Mouse (Mus musculus): ENCODE measurements at regions not wholly inside any gene's neighbourhood (a gene's known extent, or its start where the extent isn't known, plus 50 kb on each side); places are given as distances from the start of the nearest gene placed in this dataset.

DNA sequence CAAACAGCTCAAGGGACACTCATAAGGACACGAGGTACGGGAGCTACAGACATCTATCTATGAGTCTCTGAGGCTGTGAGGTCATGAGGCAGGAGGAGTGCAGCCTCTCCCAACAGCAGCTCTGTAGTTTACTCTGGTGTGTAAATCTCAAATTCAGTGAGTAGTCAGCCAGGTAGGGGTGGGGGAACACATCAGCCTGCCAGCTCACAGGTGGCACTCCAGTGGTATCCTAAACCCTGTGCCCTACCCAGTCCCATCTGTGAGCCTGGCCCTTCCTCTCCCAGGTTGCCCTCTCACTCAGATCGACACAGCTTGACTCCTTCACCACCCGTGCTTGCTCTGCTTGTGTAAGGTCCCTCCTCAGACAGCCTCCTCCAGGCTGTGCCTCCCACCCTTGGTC, 202.2 kb downstream of the Sipa1l2 start:
- no peak for DNase-seq

DNA sequence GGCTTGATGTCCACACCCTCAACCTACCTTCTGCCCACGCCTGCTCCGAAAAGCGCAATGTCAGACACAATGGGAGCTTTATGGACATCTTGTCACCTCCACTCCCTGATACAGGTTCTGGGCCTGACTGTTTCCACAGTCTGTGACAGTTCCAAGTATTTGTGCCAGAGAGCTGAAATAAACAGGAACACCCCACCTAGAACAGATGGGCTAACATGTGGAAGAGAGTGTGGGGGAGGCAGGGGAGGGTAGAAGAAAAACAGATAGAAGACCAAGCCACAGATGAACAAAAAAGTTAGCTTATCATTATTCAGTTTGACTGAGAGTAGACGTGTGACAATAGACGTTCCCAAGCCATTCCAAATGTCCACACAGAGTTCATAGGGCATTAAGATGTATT, 204.6 kb downstream of the Sipa1l2 start:
- no peak for DNase-seq

DNA sequence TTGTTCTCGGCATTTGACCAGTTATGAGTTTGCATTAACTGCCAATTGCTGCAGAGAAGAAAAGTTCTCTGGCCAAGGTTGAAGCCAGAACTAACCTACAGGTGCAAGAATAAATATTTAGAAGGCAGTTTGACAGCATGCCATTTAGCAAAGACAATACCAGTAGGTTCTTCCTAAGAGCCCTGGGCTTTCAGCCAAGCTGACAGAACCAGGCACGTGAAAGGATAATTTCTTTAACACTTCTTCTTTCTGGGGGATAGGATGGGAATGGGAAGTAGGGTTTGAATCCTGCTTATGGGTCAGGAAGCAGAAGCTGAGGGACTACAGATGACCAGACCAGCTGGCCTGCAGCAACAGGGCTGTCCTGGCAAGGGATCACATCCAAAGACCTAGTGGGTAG, 210.2 kb downstream of the Sipa1l2 start:
- DNase-seq: no peak

DNA sequence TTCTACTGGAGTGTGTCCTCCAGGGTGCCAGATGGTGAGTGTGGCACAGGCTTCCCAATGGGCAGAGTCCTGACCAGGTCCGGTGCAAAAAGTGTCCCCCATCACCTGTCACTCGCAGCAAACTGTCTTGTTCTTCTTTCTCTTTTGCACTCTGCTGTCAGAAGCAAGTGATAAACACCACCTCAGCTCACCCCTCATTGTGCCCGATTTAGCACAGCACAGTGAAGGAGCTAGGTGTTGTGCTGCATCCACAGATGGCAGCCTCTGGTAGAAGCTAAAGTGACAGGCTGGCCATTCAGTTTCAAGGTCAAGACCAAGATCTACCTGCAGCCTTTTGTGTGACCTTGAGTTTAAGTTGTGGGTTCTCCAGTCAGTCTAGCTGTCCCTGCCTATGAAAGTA, 211.8 kb downstream of the Sipa1l2 start:
- DNase-seq: no peak

DNA sequence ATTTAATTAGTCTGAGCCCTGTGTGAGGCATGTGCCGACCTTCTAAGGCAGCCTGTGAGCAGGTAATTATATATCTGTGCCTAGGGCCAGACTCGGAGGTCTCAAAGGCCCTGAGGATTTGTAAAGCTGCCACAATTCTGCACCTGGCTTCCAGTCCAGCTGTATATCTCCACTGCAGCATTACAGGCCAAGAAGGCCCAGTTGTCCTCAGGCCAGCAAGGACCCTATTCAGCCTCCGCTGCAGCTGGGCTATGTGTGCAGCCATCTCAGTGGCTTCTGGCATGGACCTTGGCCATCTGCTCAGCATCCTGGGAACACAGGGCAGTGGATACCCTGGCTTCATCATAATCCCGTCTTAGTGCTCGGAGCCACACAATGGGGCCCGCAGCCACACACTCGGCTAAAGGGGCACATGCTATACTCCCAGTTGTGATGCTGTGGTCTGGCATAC, 214.5 kb downstream of the Sipa1l2 start:
- no peak for DNase-seq

DNA sequence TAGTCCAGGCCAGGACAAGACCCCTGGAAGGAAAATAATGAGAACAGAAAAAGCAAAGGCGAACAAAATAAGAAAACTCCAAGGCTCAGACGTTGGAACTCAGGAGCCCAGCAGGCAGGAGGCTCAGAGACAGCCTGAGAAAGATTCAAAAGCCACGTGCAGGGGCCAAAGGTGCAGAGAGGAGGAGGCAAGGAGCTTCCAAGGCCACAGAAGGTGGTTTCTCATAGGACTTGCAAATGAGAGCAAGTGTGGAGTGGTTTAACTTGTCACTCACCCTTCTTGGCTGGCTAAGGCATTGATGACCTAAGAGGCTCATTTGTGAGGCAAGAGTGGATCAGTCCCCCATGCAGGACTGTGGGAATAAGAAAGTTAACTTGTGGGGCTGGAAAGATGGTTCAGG, 217.3 kb downstream of the Sipa1l2 start:
- DNase-seq: peak; percentile 24

DNA sequence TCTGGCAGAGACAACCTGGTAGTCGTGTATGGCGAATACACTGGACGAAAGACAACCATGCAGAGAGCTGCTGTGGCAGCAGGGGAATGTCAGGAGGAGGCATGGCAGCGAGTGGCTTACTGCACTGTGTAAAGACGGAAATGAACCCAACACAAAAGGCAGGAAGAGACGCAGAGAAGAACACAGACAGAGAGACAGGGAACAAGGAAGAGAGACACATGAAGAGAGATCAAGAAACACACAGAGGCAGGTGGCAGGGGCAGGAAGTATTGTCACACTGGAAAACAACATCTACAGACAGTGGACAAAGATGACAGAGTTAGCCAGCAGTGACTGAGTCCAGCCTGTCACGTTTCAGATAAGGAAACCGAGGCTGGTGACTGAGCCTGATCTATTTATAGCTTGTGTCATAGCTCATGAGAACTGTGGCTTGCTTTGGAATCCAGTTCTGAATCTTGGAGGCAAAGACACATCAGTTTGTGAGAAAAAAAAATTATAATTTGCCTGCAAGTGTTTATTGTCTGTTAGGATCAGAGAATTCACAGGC, 218.0 kb downstream of the Sipa1l2 start:
- DNase-seq: peak; percentile 51

DNA sequence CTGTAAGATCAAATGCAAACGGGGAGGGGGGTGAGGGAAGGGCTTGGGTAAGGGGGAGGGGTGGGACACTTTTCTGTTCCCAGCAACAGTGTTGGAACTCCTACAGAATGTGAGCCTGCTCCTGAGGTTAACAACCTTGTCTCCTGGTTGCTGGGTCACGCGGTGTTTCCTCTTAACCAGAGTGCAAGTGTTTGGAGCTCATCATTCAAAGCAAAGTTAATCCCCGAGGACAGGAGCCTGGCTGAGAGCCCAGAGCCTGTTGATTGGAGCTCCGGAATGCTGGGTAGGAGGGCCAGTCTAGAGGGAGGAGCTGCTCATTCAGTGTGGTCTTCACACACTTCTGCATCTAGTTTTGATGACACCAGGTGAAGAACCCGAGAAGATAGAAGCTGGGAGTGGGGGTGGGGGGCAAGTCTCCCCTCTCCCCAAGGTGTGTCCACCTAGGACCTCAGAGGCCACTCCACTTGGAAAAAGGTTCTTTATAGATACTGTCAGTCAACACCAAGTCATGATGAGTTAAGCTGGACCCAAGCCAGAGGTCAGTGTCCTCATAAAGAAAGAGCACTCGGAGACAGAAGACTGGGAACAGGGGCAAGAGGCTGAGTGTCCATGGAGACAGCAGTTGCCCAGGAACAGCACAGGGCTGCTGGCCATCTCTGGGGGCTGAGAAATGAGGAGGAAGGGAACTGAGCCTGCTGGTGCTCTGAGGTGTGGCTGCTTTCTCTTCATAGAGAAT, 220.2 kb downstream of the Sipa1l2 start:
- DNase-seq: no peak

DNA sequence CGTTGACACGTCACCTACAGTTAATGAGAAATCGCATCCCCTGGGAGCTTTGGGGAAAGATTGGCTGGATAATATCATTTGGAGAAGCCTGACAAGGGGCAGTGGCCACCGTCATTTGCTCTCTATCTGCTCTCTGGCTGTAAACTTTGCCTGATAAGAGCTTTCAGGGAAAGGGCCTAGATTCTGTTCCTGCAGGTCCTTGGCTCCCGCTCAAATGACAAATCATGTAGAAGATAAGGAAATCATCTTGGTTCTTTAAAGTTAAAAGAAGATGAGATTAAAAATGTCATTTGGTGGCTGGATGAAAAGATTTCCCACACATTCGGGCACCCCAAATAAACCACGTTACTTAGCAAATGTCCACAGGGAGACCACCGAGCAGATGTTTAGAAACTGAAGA, 223.4 kb downstream of the Sipa1l2 start:
- no peak for DNase-seq

DNA sequence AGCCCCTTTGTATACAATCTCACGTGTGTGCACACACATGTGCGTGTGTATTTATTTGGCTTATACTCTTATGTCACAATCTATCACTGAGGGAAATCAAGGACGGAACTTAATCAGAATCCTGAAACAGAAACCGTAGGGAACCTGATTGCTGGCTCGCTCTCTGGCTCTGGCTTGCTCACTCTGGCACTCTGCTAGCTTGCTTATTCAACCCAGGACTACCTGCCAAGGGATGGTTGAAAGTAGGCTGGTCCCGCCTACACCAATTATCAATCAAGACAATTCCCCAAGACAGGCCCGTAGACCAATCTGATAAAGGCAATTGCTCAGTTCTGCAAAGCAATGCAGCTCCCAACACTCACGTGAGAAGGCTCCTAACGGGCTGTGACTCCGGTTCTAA, 224.0 kb downstream of the Sipa1l2 start:
- no peak for DNase-seq

DNA sequence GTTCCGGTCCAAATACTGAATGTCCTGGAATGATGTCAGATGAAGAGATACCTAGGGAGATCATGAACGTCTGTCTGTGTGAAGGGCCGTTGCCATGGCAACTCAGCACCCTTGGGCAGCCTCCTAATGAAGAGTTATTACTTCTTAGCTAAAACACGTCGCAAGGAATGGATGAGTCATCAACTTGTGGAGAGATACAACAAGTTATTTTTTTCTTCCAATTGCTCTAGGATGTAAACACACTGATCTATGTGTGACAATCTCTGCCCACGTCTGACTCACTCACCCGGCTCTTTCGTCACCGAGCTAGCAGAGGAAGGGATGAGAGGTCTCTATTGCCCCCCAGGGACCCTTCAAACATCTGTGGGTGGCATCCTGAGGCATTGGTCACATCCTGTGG, 225.7 kb downstream of the Sipa1l2 start:
- DNase-seq: no peak

DNA sequence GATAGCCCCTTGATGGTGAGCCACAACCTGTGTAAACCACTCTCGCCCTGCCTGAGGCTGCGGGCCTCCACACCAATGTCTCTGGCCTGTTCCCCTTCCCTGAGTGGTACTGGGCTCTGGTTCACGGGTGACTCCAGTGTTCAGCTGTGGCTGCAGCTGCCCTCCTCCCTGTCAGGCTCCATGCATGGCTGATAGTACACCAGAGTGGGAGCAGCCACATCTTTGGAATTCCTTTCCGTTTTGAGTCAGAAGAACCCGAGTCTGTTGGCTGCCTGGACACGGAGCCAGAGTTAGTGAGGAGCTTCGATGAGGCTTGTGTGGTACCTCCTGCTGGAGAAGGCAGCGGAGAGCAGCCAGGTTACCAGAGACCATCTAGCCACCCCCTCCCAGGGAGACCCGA, 227.1 kb downstream of the Sipa1l2 start:
- no peak for DNase-seq

DNA sequence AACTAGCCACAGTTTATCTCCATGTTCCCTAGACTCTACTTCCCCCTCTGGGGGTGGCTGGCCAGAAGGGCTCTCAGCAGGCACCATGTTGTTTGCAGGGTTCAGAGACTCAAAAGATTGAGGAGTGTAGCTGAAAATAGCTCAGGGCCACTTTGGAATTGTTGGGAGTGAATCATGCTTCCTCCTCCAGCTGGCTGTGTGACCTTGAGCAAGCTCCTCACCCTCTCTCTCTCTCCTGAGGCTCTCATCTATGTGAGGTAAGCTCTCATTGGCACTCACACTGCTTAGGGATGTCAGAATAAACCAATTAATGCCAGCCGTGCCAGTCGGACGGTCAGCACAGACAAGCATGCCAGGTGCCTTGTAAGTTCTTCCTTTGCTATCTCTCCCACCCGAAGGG, 228.0 kb downstream of the Sipa1l2 start:
- DNase-seq: no peak

DNA sequence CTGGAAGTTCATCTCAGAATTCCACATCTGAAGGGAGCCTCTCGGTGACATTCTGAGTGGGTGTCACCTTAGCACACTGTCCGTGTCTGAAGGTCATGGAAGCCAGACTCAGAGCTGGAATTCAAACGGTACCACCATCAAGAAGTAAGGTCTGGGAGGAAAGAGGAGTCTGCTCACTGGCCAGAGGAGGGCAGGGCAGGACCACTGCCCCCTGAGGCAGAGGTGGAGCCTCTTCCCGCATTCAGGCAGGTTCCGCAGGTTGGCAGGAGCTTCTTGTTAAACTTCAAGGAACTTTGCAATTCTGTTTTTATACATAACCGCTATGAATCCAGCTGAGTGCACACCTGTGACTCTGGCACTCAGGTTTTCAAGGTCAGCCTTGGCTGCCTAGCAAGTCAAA, 231.4 kb downstream of the Sipa1l2 start:
- peak; percentile 13 for DNase-seq

DNA sequence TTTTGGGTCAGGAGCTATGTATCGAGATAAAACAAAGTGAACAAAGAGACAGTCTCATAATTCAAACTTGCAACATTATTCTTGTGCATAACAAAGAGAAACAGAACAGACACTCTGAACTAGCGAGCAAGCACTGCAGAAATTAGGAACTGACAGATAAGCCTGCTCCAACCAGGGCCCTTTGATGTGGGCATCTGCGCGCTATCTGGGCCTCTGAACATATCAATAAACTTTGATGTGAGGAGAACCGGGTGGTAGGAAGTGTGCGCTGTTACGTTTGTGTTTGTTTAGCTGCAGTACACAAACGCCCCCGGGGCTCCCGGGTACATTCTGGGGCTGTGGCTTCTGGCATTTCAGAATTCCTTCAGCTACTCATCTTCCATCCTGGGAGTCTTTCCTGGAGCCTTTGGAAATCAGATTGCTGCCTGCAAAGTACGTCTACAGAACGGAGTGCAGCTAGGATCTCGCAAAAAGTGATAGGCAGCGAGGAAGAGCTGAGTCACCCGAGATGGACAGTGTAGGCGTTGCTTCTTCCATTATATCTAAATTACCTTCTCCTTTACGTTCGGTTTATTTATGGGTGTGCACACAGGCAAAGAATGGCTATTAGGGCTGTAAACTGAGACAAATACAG, 232.0 kb downstream of the Sipa1l2 start:
- DNase-seq: peak; percentile 43

DNA sequence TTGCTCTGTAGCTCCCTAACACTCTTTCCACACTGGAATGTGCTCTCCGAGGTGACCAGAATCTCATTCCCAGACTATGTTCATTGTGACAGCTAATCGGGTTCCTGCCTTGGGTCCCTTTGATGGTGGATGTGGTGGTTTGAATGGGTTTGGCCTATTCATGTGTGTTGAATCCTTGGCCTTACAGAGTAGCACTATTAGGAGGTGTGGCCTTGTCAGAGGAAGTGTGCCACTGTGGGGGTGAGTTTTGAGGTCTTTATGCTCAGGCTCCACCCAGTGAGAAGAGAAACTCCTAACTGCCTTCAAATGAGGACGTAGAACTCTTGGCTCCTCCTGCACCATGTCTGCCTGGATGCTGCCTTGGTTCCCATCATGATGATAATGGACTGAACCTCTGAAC, 232.8 kb downstream of the Sipa1l2 start:
- DNase-seq: peak; percentile 22

DNA sequence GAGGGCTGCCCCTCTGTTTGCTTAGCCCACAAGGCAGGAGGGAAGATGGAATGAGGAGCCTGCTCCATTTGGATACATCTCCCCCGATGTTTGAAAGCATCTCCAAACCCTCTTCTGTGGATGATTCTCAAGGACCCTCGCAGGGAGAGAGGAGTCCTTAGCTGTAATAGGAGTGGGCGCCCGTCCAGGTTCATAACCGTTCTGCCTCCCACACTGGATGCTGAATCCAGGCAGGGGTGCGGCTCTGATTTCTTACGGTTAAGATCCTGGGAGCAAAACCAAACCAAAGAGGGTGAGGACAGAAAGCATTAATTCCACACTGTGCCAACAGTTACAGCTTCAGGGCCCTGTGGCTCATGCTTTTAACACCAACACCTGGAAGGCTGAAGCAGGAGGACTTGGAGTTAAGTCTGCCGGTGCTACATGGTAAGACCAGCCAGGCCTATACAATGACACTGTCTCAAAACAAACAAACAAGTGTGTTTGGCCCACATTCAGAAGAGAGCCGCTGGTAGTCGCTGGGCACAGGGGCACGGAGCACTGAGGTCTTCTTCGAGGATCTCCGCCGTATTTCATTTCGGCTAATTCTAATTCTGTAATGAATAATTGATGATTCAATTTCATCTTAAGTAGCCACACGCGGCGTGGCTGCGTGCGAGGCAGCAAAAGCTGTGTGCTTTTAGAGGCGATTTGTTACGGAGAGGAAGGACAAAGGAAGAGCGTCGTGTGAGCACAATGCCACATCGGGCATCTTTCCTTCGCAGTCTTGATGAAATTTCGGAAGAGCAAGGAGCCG, 233.8 kb downstream of the Sipa1l2 start:
- no peak for DNase-seq

DNA sequence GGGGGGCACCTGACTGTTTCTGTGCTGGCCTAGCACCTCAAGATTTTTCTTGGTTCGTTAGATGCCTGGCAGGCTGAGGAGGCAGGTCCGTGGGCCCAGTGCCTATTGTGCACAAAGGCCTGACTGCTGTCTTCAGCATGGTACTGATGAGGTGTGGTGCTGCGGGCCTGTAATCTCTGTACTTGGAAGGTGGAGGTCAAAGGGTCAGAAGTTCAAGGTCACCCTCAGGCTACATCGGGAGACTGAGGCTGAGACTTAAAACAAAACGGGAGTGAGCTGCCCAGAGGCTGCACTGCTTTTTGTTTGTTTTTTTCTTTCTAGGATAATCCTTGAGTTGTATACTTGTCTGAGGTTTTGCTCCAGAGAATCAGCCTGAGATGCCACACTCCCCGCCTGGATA, 234.4 kb downstream of the Sipa1l2 start:
- DNase-seq: no peak

DNA sequence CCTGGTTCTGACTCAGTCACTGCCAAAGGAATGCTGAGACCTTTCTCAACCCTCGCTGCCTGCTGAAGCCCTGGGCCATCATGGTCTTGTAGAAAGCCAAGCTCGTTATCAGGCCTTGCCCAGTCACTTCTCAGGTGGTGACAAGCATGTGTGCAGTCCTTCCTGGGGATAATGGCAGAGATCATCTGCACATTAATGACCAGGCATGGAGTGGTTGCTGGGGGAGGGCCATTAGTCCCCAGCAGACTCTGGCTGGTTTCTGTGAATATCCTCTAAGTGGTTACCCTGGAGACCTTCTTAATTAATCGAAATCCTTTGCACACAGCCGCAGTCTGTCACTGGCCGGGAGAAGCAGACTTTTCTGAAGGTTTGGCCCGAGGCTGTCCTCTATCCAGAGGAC, 239.0 kb downstream of the Sipa1l2 start:
- DNase-seq: no peak

DNA sequence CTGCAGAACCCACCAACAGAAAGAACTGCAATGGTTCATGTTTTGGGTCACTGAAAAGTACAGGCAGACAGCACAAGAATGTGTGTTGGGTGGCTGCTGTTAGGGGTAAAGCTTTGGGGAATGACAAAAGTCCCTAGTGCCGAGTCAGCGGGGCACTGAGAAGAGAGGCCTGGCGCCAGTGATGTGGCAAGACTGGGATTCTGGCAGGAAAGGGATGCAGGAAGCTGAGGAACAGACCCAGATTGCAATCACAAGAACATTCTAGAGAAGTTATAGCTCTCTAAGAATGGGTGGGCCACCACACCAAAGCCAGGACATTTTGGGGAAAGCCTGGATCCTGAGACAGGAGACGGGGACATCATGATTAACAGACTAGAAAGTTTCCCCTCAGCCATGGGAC, 241.0 kb downstream of the Sipa1l2 start:
- DNase-seq: no peak

DNA sequence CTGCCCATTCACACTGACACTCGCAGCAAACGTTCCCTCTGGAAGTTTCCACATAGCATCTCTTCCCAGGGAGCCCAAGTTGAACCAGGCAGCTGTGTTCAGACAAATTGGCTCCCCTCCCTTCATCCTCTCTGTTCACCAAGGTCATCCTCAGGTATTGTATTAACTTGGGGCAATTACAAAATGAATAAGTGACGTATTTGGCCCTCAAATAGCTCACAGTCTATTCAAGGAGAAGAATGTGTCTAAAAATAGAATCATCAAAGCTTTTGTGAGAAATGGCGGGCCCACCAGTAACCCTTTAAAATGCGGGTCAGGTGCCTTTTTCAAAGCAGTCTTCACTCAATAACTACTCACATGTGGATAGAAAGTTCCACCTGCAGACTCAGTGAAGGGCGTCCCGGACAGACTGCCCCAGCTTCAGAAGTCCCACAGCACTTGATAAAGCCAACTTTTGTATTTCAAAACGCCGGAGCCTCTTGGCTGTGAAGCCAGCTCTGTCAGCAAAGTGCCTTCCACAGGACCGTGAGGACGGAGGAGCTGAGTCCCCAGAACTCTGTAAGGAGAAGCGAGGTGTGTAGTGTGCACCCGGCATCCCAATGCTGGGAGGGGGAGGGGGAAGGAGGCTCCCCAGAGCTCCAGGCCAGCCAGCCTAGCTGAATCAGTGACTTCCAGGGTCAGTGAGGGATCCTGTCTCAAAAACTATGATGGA, 241.9 kb downstream of the Sipa1l2 start:
- DNase-seq: no peak

DNA sequence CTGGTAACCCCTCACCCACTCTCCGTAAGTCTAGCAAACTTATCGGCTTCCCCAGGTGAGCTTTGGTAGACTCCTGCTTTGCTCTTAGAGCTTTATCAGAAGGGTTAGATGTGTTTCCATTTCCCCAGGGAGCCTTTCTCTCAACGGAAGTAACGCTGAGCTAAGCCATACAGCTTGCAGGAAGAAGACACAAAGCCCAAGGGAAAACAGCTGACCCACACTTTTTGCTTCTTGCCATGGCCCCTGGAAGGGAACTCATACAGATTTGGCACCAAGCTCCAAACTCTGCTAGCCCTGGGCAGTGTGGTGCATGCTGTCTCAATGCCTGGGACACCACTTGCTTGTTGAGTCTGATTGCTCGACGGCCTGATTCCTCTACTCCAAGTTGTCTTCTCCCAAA, 242.6 kb downstream of the Sipa1l2 start:
- no peak for DNase-seq

DNA sequence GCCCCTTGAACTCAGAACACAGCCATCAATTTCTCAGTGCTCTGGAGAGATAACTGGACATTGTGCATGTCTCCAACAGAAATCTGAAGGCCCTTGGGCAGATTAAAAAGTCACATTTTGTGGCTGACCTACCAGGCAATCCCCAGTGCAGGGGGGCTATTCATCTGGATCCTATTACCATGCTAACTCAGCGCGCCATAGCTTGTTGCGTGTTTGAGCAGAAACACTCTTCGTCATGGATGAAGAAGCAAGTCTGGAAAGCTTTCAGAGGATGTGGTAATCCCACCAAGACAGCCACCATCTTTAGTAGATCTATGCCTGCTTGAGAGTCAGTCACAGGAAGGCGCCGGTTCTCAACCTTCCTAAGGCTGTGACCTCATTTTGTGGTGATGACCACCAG, 243.9 kb downstream of the Sipa1l2 start:
- no peak for DNase-seq
